Mouse (Mus musculus) brain, embryonic 14.5 days (tissue): ENCODE results near the gene Aldh3b2.

Experiments used
- CTCF ChIP-seq: fragments of 200-500 bp; IDR thresholded peaks from 2 replicates; pipeline ENCODE4 v1.5.1; 2012; ENCODE audit warnings: inconsistent platforms, mild to moderate bottlenecking, moderate library complexity, borderline replicate concordance; ENCODE audit not compliant: insufficient read depth, insufficient read length; ENCODE audit errors: extremely low read depth
- POLR2A ChIP-seq: fragments of 200-500 bp; IDR thresholded peaks from 2 replicates; pipeline ENCODE4 v1.6.1; 2012; ENCODE audit warnings: mild to moderate bottlenecking, inconsistent platforms, borderline replicate concordance; ENCODE audit not compliant: poor library complexity, insufficient read depth, insufficient read length, severe bottlenecking; ENCODE audit errors: extremely low read depth

- TF ChIP-seq POLR2A (no peak), CTCF (no peak)
Observed at GRCm38 (mm10) chr19:3947813-3948212, 24.3 kb upstream of the Aldh3b2 start.
